In genomic region chr10:77583795-77584422, GRCm38 (mm10) we compare ENCODE assay signal across 8 mouse cellular contexts. TPM values are rescaled to one million over a fixed set of nuclear protein-coding genes. Genes with fewer than 3 reads are reported as not detected.
DNase-seq lines count a peak whose midpoint lies in the region.

No protein-coding gene starts in this region.

- intact Hi-C loops in heart, postnatal 10 days (cut with DNase I): loop anchor here (5.0 kb wide), 1 partner anchor 38 kb away; the partner anchor contains the start of gene Ube2g2

- peak; percentile 39 for DNase-seq in adrenal gland, postnatal 10 days
- DNase-seq in adrenal gland, adult 18-20 months (ENCODE audit: low spot score in 2 of 2): no peak
- peak; percentile 15 for DNase-seq in T-cell, adult 2 months (ENCODE audit: low spot score)
- DNase-seq in heart, postnatal 10 days: peak; percentile 44 to 45
- DNase-seq in lung, adult 18-20 months: peak; percentile 60 to 74
- DNase-seq in ovary, postnatal 10 days (ENCODE audit: low spot score): no peak
- DNase-seq in spleen, adult 18-20 months: no peak
- no peak for DNase-seq in cerebellum, adult 18-20 months

RNA-seq across cellular contexts. Expression of gene Pttg1ip, which starts 2.4 kb away (rescaled TPM):
- 100 to 1,000 TPM; 160 to 178 TPM for total RNA-seq in adrenal gland, postnatal 10 days (2021)
- 100 to 1,000 TPM; 175 to 203 TPM for total RNA-seq in adrenal gland, adult 18-20 months (2021)
- total RNA-seq in heart, postnatal 10 days (2021): 100 to 1,000 TPM; 134 to 148 TPM

RNA-seq across cellular contexts. Expression of gene Sumo3, which starts 22.0 kb away (rescaled TPM):
- total RNA-seq in adrenal gland, postnatal 10 days (2021): 100 to 1,000 TPM; 119 to 125 TPM
- 10 to 100 TPM; 91.8 to 98.8 TPM for total RNA-seq in adrenal gland, adult 18-20 months (2021)
- total RNA-seq in heart, postnatal 10 days (2021): 10 to 100 TPM; 68.3 to 79.2 TPM

RNA-seq across cellular contexts. Expression of gene Gm49325, which starts 22.1 kb away (rescaled TPM):
- 10 to 100 TPM; 22.3 to 30.4 TPM for total RNA-seq in adrenal gland, postnatal 10 days (2021)
- total RNA-seq in adrenal gland, adult 18-20 months (2021): 10 to 100 TPM; 13.1 to 17.1 TPM
- 10 to 100 TPM; 12.2 to 13.5 TPM for total RNA-seq in heart, postnatal 10 days (2021)

RNA-seq across cellular contexts. Expression of gene Ube2g2, which starts 38.2 kb away (rescaled TPM):
- total RNA-seq in adrenal gland, postnatal 10 days (2021): 10 to 100 TPM; 44.4 to 46.1 TPM
- total RNA-seq in adrenal gland, adult 18-20 months (2021): 10 to 100 TPM; 67.2 to 74.1 TPM
- total RNA-seq in heart, postnatal 10 days (2021): 10 to 100 TPM; 57.7 to 68.8 TPM

RNA-seq across cellular contexts. Expression of gene Itgb2, which starts 53.9 kb away (rescaled TPM):
- total RNA-seq in adrenal gland, postnatal 10 days (2021): 1 to 10 TPM; 8.1 to 9.2 TPM
- 10 to 100 TPM in 1 of 2 experiments, 1 to 10 TPM in 1; 7.8 to 16.2 TPM for total RNA-seq in adrenal gland, adult 18-20 months (2021)
- 1 to 10 TPM; 3.3 to 4.4 TPM for total RNA-seq in heart, postnatal 10 days (2021)

Comparison
In these comparisons a context has a peak if more than half of its experiments do, and no peak if none do; other contexts are left out.
1. DNase-seq: peak in adrenal gland, postnatal 10 days (single experiment), T-cell, adult 2 months (single experiment), heart, postnatal 10 days (2 of 2) and lung, adult 18-20 months (2 of 2); none in adrenal gland, adult 18-20 months (0 of 2), ovary, postnatal 10 days (single experiment), spleen, adult 18-20 months (0 of 2) and cerebellum, adult 18-20 months (0 of 2).